Mouse (Mus musculus) midbrain, postnatal 0 days (tissue): ENCODE measurements around the gene Cisd3. TPM values are rescaled to one million over a fixed set of nuclear protein-coding genes. Genes with fewer than 3 reads are reported as not detected.

ENCODE experiments used
- ATAC-seq: fragments of 200-750 bp; cut with Nextera tagmentation; 2 replicates; pipeline ENCODE4 v1.8.0; 2017; ENCODE audit warnings: moderate number of reproducible peaks, mild to moderate bottlenecking, moderate TSS enrichment, moderate library complexity; ENCODE audit not compliant: low FRiP score
- DNase-seq: peaks from one replicate; pipeline ENCODE4 v3.0.0-alpha.2; 2015; ENCODE audit warnings: low spot score
- H3K27ac ChIP-seq: fragments of 300-500 bp; sonication (generic); 2 replicates; pipeline ENCODE4 v1.5.1; 2014; ENCODE audit warnings: low read depth, mild to moderate bottlenecking, low read length, mixed read lengths
- H3K27me3 ChIP-seq: fragments of 300-500 bp; sonication (generic); 2 replicates; pipeline ENCODE4 v1.6.1; 2014; ENCODE audit warnings: low read length, control low read depth, mixed read lengths; ENCODE audit not compliant: insufficient read depth
- H3K36me3 ChIP-seq: fragments of 300-500 bp; sonication (generic); 2 replicates; pipeline ENCODE4 v1.6.1; 2014; ENCODE audit warnings: low read length, control low read depth, mixed read lengths; ENCODE audit not compliant: insufficient read depth
- H3K4me1 ChIP-seq: fragments of 300-500 bp; sonication (generic); 2 replicates; pipeline ENCODE4 v1.6.1; 2014; ENCODE audit warnings: mild to moderate bottlenecking, control low read depth, antibody characterized with exemption, low read length, mixed read lengths; ENCODE audit not compliant: insufficient read depth
- H3K4me2 ChIP-seq: fragments of 300-500 bp; sonication (generic); 2 replicates; pipeline ENCODE4 v1.6.1; 2014; ENCODE audit warnings: low read depth, mild to moderate bottlenecking, low read length, mixed read lengths; ENCODE audit not compliant: poor library complexity, severe bottlenecking
- H3K4me3 ChIP-seq: fragments of 300-500 bp; sonication (generic); 2 replicates; pipeline ENCODE4 v1.5.1; 2014; ENCODE audit warnings: low read depth, mild to moderate bottlenecking, low read length, moderate library complexity
- H3K9ac ChIP-seq: fragments of 300-500 bp; sonication (generic); replicated peaks from 2 replicates; pipeline ENCODE4 v1.6.1; 2014; ENCODE audit warnings: mild to moderate bottlenecking, low read length, moderate library complexity, mixed read lengths; ENCODE audit not compliant: poor library complexity, severe bottlenecking
- H3K9me3 ChIP-seq: fragments of 300-500 bp; sonication (generic); 2 replicates; pipeline ENCODE4 v1.6.1; 2016; ENCODE audit warnings: low read length, control low read depth
- CTCF ChIP-seq: IDR thresholded peaks from 2 replicates; pipeline ENCODE4 v1.5.1; 2016; ENCODE audit warnings: antibody characterized with exemption, mild to moderate bottlenecking
- WGBS: fragments of 180-500 bp; shearing (Covaris S2); extraction: QIAGEN DNeasy Blood & Tissue Kit; methylation state at CpG from one replicate; pipeline ENCODE4 v1.1.7; 2014; 5-methylcytosine and 5-hydroxymethylcytosine counted together
- polyA plus RNA-seq: library from polyadenylated mRNA; unstranded; fragments of >200 nt; fragmentation: Nextera tagmentation; extraction: Ambion mirVana; gene quantifications from 2 replicates; pipeline ENCODE4 v1.2.1, GENCODE M21; 2015
- total RNA-seq: library from RNA; depleted of rRNA; stranded (reverse); fragments of >200 nt; gene quantifications from 2 replicates; pipeline ENCODE4 v1.2.3, GENCODE M21; 2014

Cisd3 gene
- total and polyA plus RNA-seq, 2 experiments from 2014 or later: 27.0 to 41.5 TPM

GRCm38 (mm10) chr11:97678301-97678700, 7.3 kb upstream of the Cisd3 start:
- H3K4me2 ChIP-seq: no peak overlapping the region
- no peak overlapping the region for H3K9ac ChIP-seq
- H3K4me3 ChIP-seq: no peak overlapping the region
- no peaks in the 10 kb centered on the region for H3K9me3 ChIP-seq
- DNase-seq (no peak), ATAC-seq (no peak)
- no peak for TF ChIP-seq CTCF
- H3K4me1 ChIP-seq: no peaks in the 10 kb centered on the region
- no peak overlapping the region for H3K27ac ChIP-seq
- WGBS: 65% methylated on average over 15 of the region's 15 CpGs
- H3K36me3 ChIP-seq: peaks cover 56% of the 10 kb centered on the region
- H3K27me3 ChIP-seq: no peaks in the 10 kb centered on the region

GRCm38 (mm10) chr11:97680430-97680829, 5.2 kb upstream of the Cisd3 start:
- WGBS: 56% methylated on average over 12 of the region's 12 CpGs
- Histone ChIP-seq H3K9ac (no peak overlapping the region), H3K4me2 (no peak overlapping the region), H3K36me3 (peaks cover 39% of the 10 kb centered on the region), H3K9me3 (no peaks in the 10 kb centered on the region), H3K4me1 (no peaks in the 10 kb centered on the region), H3K27ac (no peak overlapping the region), H3K27me3 (no peaks in the 10 kb centered on the region), H3K4me3 (no peak overlapping the region)
- no peak for ATAC-seq
- no peak for TF ChIP-seq CTCF
- DNase-seq: peak; percentile 77

- Histone ChIP-seq H3K36me3 (peaks cover 23% of the 10 kb centered on the region), H3K27me3 (no peaks in the 10 kb centered on the region), H3K4me1 (no peaks in the 10 kb centered on the region), H3K27ac (no peak overlapping the region), H3K9me3 (no peaks in the 10 kb centered on the region), H3K4me3 (no peak overlapping the region), H3K9ac (no peak overlapping the region), H3K4me2 (no peak overlapping the region)
- WGBS: 80% methylated on average over 6 of the region's 6 CpGs
- no peak for ATAC-seq
- no peak for TF ChIP-seq CTCF
- no peak for DNase-seq
Measured at GRCm38 (mm10) chr11:97682504-97683055, 3.0 kb upstream of the Cisd3 start.

DNA sequence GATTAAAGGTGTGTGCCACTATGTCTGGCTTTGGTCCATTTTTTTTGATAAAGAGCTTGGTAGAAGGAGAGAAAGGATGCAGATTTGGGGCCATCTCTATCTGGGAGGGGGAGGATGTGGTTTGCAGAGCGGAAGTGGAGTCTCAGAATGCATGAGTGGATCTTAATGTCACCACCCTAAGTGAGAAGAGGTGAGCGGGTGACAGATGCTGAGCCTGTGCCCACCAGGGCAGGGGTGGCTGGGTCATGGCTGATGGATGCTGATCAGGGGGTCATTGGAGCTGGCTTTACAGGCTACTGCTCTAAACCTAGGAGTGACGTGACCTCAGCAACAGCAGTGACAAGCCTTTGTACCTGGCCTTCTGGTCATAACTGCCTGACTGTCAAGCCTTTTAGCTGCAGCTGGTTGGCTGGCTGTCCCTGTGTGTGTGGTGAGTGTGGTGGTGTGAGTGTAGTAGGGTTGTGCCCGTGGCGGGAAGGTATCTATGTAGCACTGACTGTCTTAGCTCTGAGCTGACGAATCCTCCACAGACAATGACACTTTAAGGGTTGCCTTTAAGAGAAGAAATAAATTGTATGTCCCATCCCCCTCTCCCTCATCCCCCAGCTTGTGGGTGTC, 1.5 kb upstream of the Cisd3 start:
- DNase-seq (no peak), ATAC-seq (no peak)
- H3K4me2 ChIP-seq: no peak overlapping the region
- no peak for TF ChIP-seq CTCF
- H3K36me3 ChIP-seq: peaks cover 25% of the 10 kb centered on the region
- no peaks in the 10 kb centered on the region for H3K27me3 ChIP-seq
- H3K9me3 ChIP-seq: no peaks in the 10 kb centered on the region
- H3K4me3 ChIP-seq: no peak overlapping the region
- WGBS: 77% methylated on average over 6 of the region's 6 CpGs
- H3K27ac ChIP-seq: 0 out of 2 replicates have a peak overlapping the region, but pooled peaks have one; percentile 3
- H3K9ac ChIP-seq: no peak overlapping the region
- H3K4me1 ChIP-seq: no peaks in the 10 kb centered on the region

DNA sequence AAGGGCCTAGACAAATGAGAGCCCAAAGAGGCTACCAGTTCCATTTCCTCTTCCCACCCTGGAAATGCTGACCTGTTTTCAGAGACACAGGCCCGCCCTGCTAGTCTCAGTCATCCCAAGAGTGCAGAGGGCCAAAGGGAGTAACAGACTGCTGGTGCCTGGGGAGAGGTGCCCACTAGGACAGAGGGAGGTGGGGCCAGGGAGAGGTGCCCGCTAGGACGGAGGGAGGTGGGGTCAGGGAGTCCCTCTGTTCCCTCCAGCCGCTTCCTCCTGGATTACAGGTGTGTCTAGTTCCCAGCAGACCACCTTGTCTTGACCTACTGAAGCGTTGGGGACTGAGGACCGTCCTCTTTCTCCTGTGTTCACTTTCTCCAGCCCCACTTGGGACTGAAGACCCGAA, 860 bp upstream of the Cisd3 start:
- peak overlapping the region; percentile 57; the same call in 1 of the 2 replicates for H3K27ac ChIP-seq
- H3K27me3 ChIP-seq: no peaks in the 10 kb centered on the region
- TF ChIP-seq CTCF: no peak
- no peaks in the 10 kb centered on the region for H3K4me1 ChIP-seq
- no peak overlapping the region for H3K9ac ChIP-seq
- 47% methylated on average over 7 of the region's 7 CpGs for WGBS
- H3K4me3 ChIP-seq: no peak overlapping the region
- H3K9me3 ChIP-seq: no peaks in the 10 kb centered on the region
- ATAC-seq: no peak
- peaks cover 25% of the 10 kb centered on the region for H3K36me3 ChIP-seq
- no peak overlapping the region for H3K4me2 ChIP-seq
- no peak for DNase-seq

DNA sequence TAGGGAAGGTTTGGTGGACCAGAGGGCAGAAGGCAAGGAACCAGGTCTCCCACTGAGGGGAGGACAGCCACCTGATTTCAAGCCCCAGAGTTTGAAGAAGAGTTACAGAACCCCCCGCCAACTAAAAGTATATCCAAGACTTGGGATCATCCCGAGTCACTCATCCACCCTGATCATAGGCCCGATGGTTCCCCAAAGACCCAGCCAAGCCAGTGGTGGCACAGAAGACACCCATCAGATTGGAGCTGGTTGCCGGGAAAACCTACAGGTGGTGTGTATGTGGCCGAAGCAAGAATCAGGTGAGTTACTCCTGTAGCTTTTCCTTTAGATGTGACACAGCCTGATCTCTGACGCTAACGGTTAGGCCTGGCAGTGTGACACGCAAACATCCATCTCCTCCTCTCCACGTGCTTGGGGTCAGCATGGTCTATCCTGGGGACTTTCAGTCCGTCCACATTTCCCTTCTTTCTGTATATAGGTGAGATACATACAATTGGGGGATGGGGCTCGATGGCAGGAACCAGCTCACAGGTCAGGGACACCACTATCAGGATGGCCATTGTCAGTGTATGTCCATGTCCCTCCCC, 789 bp downstream of the Cisd3 start:
- Histone ChIP-seq H3K9me3 (no peaks in the 10 kb centered on the region), H3K36me3 (peaks cover 30% of the 10 kb centered on the region), H3K4me1 (no peaks in the 10 kb centered on the region), H3K4me3 (peak overlapping the region; percentile 38), H3K27ac (no peak overlapping the region), H3K9ac (no peak overlapping the region), H3K4me2 (peak overlapping the region; percentile 91), H3K27me3 (no peaks in the 10 kb centered on the region)
- ATAC-seq (no peak), DNase-seq (no peak)
- no peak for TF ChIP-seq CTCF
- 71% methylated on average over 11 of the region's 11 CpGs for WGBS
